10 mouse cellular contexts compared by ENCODE assay signal in the genomic region with DNA sequence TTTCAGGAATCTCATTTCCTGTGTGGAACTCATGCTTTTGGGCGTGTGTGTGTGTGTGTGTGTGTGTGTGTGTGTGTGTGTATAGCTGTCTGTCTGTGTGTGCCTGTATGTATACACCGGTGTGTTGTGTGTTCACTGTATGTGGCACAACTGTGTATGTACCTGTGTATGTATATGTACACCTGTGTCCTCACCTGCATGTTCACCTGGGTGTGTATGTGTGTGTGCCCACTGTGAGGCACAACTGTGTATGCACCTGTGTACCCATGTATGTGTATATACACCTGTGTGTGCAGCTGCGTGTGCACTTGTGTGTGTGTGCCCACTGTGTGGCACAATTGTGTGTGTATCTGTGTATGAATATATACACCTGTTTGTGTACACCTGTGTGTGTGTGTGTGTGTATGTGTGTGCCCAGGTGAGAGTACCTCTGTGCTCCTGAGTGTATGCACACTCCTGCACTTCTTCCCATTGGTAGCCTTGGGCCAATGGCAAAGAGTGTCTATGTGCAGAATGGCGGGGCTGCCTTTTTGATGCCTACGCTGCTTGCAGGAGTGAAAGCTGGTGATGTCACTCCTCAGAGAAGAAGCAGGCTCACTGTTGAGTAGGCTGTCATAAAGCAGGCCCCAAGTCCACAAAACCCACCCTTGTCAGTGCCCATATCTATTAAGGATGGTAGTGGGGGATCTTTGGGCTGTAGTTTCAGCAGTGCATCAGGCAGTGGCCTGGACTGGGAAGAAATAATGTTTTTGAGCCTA.
A peak's percentile ranks its signal among the peaks of the same experiment; 100 is the strongest.
DNase-seq lines count a peak whose midpoint lies in the region; ATAC-seq and TF ChIP-seq lines count a peak whose summit lies in the region.
"Had no signal": no experiment of that assay in that cellular context is flagged by ENCODE, and none has a peak within 500 bp of the region (broad histone marks: within the 10 kb centered on the region; RNA-seq: fewer than 3 reads in every experiment).

No protein-coding gene starts in this region.

- no peak for DNase-seq in layer of hippocampus, adult 2 months (ENCODE audit: low spot score in 2 of 2)
- no peak for DNase-seq in layer of hippocampus, adult 11-12 months (ENCODE audit: low spot score)
- no peak for DNase-seq in adrenal gland, adult 18-20 months (ENCODE audit: low spot score in 2 of 2)
- no peak for DNase-seq in cerebellum, postnatal 10 days
- no peak for DNase-seq in yolk sac, embryonic 10.5 days (ENCODE audit: low spot score)
- DNase-seq: kidney, adult 11 months had no signal

- no peak overlapping the region for H3K9ac ChIP-seq in embryonic facial prominence, embryonic 15.5 days
- H3K9ac ChIP-seq in hindbrain, embryonic 16.5 days (ENCODE audit: low read depth, low read length) = no peak overlapping the region
- H3K9ac ChIP-seq in neural tube, embryonic 13.5 days = no peak overlapping the region
- H3K9ac ChIP-seq: liver, embryonic 15.5 days had no signal

- peaks cover 60% of the 10 kb centered on the region for H3K4me1 ChIP-seq in embryonic facial prominence, embryonic 15.5 days
- peaks cover 6% of the 10 kb centered on the region for H3K4me1 ChIP-seq in hindbrain, embryonic 16.5 days (ENCODE audit: control insufficient read depth, insufficient read depth, low read depth, low read length)
- H3K4me1 ChIP-seq in neural tube, embryonic 13.5 days (replicated peaks) = peaks cover 55% of the 10 kb centered on the region

- no peak for TF ChIP-seq CTCF in layer of hippocampus, adult 2 months (conservative IDR thresholded peaks at IDR 0.05)

- no peak for ATAC-seq in embryonic facial prominence, embryonic 15.5 days (ENCODE audit: insufficient number of reproducible peaks, low FRiP score, low TSS enrichment, low read depth)
- peak; percentile 24; the same call in 1 of the 2 replicates for ATAC-seq in hindbrain, embryonic 16.5 days
- ATAC-seq in neural tube, embryonic 13.5 days (ENCODE audit: low read depth) = peak; percentile 52; the same call in 1 of the 2 replicates

- peak overlapping the region; percentile 79 for H3K27ac ChIP-seq in layer of hippocampus, adult 2 months
- peak overlapping the region; percentile 88 for H3K27ac ChIP-seq in embryonic facial prominence, embryonic 15.5 days (replicated peaks)
- H3K27ac ChIP-seq in hindbrain, embryonic 16.5 days (ENCODE audit: low read depth, low read length) = peak overlapping the region; percentile 64
- peak overlapping the region; percentile 61 for H3K27ac ChIP-seq in neural tube, embryonic 13.5 days (replicated peaks)
- H3K27ac ChIP-seq: liver, embryonic 15.5 days had no signal

- H3K4me2 ChIP-seq in embryonic facial prominence, embryonic 15.5 days (replicated peaks) = 0 out of 2 replicates have a peak overlapping the region, but pooled peaks have one; percentile 31
- H3K4me2 ChIP-seq in hindbrain, embryonic 16.5 days (ENCODE audit: low read length) = no peak overlapping the region
- no peak overlapping the region for H3K4me2 ChIP-seq in neural tube, embryonic 13.5 days
- H3K4me2 ChIP-seq: liver, embryonic 15.5 days had no signal

- no peaks in the 10 kb centered on the region for H3K27me3 ChIP-seq in embryonic facial prominence, embryonic 15.5 days
- H3K27me3 ChIP-seq in hindbrain, embryonic 16.5 days (replicated peaks; ENCODE audit: control insufficient read depth, insufficient read depth, low read length) = no peaks in the 10 kb centered on the region
- no peaks in the 10 kb centered on the region for H3K27me3 ChIP-seq in neural tube, embryonic 13.5 days
- H3K27me3 ChIP-seq: liver, embryonic 15.5 days had no signal

- 81% methylated on average over 5 of the region's 5 CpGs for WGBS in embryonic facial prominence, embryonic 15.5 days
- 74% methylated on average over 5 of the region's 5 CpGs for WGBS in hindbrain, embryonic 16.5 days
- WGBS in neural tube, embryonic 13.5 days = 66% methylated on average over 5 of the region's 5 CpGs

- H3K36me3 ChIP-seq in embryonic facial prominence, embryonic 15.5 days = no peaks in the 10 kb centered on the region
- no peaks in the 10 kb centered on the region for H3K36me3 ChIP-seq in hindbrain, embryonic 16.5 days (ENCODE audit: control insufficient read depth, insufficient read depth, low read length)
- no peaks in the 10 kb centered on the region for H3K36me3 ChIP-seq in neural tube, embryonic 13.5 days

- no peaks in the 10 kb centered on the region for H3K9me3 ChIP-seq in embryonic facial prominence, embryonic 15.5 days (replicated peaks)
- H3K9me3 ChIP-seq in hindbrain, embryonic 16.5 days (ENCODE audit: control insufficient read depth, low read length) = peaks cover 3% of the 10 kb centered on the region; the same call in 1 of the 2 replicates
- H3K9me3 ChIP-seq in neural tube, embryonic 13.5 days = no peaks in the 10 kb centered on the region
- H3K9me3 ChIP-seq: liver, embryonic 15.5 days had no signal

- H3K4me3 ChIP-seq in layer of hippocampus, adult 2 months = no peak overlapping the region
- no peak overlapping the region for H3K4me3 ChIP-seq in embryonic facial prominence, embryonic 15.5 days (replicated peaks)
- H3K4me3 ChIP-seq in hindbrain, embryonic 16.5 days (ENCODE audit: low read length) = no peak overlapping the region
- no peak overlapping the region for H3K4me3 ChIP-seq in neural tube, embryonic 13.5 days
- H3K4me3 ChIP-seq: liver, embryonic 15.5 days had no signal
